Mouse (Mus musculus): ENCODE data around the gene Gm10518. TPM values are rescaled to one million over a fixed set of nuclear protein-coding genes. Genes with fewer than 3 reads are reported as not detected.

The Gm10518 gene
- polyA plus RNA-seq (2016; fragmentation: Nextera tagmentation; extraction: Ambion mirVana), result 0.26 TPM in 1 of 2 replicates, not detected in the other

- Histone ChIP-seq H3K4me1 (peaks cover 18% of the 10 kb centered on the region), H3K4me3 (peak within 1 kb of the TSS; percentile 92), H3K9me3 (replicated peaks) (no peaks in the 10 kb centered on the region), H3K27me3 (ENCODE audit: low read depth, poor library complexity, severe bottlenecking) (no peaks in the 10 kb centered on the region), H3K36me3 (peaks cover 22% of the 10 kb centered on the region), H3K27ac (peak within 1 kb of the TSS; percentile 97)
- WGBS, result under 1% methylated on average over 90 of the region's 94 CpGs
- DNase-seq (ENCODE audit: low spot score), result peak; percentile 77
These were observed at the start of gene Gm10518 for GRCm38 (mm10) chr1:179802610-179803512. TSS of gene Gm10518 (plus strand) at chr1:179803376.

- peaks cover 100% of the 10 kb centered on the region for H3K36me3 ChIP-seq
- H3K27me3 ChIP-seq (ENCODE audit: low read depth, poor library complexity, severe bottlenecking), result no peaks in the 10 kb centered on the region
- no peaks in the 10 kb centered on the region for H3K9me3 ChIP-seq (replicated peaks)
- no peak overlapping the region for H3K27ac ChIP-seq
- no peak overlapping the region for H3K4me3 ChIP-seq
- DNase-seq (ENCODE audit: low spot score), result no peak
- H3K4me1 ChIP-seq, result no peaks in the 10 kb centered on the region
These were observed 46.7 kb upstream of the Gm10518 start for GRCm38 (mm10) chr1:179756477-179756876.

GRCm38 (mm10) chr1:179760086-179760485, 43.1 kb upstream of the Gm10518 start:
- DNase-seq (ENCODE audit: low spot score), result no peak
- Histone ChIP-seq H3K4me1 (no peaks in the 10 kb centered on the region), H3K36me3 (peaks cover 100% of the 10 kb centered on the region)

GRCm38 (mm10) chr1:179760553-179760952, 42.6 kb upstream of the Gm10518 start:
- no peaks in the 10 kb centered on the region for H3K4me1 ChIP-seq
- DNase-seq (ENCODE audit: low spot score), result no peak

More at GRCm38 (mm10) chr1:179760086-179760485, 43.1 kb upstream of the Gm10518 start:
- no peak overlapping the region for H3K27ac ChIP-seq
- WGBS, result 95% methylated on average over 5 of the region's 5 CpGs
- no peaks in the 10 kb centered on the region for H3K9me3 ChIP-seq (replicated peaks)
- no peak overlapping the region for H3K4me3 ChIP-seq
- no peaks in the 10 kb centered on the region for H3K27me3 ChIP-seq (ENCODE audit: low read depth, poor library complexity, severe bottlenecking)

GRCm38 (mm10) chr1:179776831-179777230, 26.3 kb upstream of the Gm10518 start:
- 92% methylated on average over 8 of the region's 8 CpGs for WGBS
- no peak overlapping the region for H3K27ac ChIP-seq
- DNase-seq (ENCODE audit: low spot score), result no peak
- no peaks in the 10 kb centered on the region for H3K4me1 ChIP-seq
- H3K4me3 ChIP-seq, result no peak overlapping the region
- peaks cover 100% of the 10 kb centered on the region for H3K36me3 ChIP-seq
- no peaks in the 10 kb centered on the region for H3K9me3 ChIP-seq (replicated peaks)
- no peaks in the 10 kb centered on the region for H3K27me3 ChIP-seq (ENCODE audit: low read depth, poor library complexity, severe bottlenecking)

More at GRCm38 (mm10) chr1:179760553-179760952, 42.6 kb upstream of the Gm10518 start:
- Histone ChIP-seq H3K36me3 (peaks cover 100% of the 10 kb centered on the region), H3K27ac (no peak overlapping the region), H3K4me3 (no peak overlapping the region), H3K9me3 (replicated peaks) (no peaks in the 10 kb centered on the region), H3K27me3 (ENCODE audit: low read depth, poor library complexity, severe bottlenecking) (no peaks in the 10 kb centered on the region)
- WGBS, result 94% methylated on average over 4 of the region's 4 CpGs

GRCm38 (mm10) chr1:179784098-179784497, 19.1 kb upstream of the Gm10518 start:
- Histone ChIP-seq H3K27me3 (ENCODE audit: low read depth, poor library complexity, severe bottlenecking) (no peaks in the 10 kb centered on the region), H3K4me3 (no peak overlapping the region), H3K36me3 (peaks cover 98% of the 10 kb centered on the region), H3K27ac (no peak overlapping the region), H3K9me3 (replicated peaks) (no peaks in the 10 kb centered on the region), H3K4me1 (no peaks in the 10 kb centered on the region)
- WGBS, result 90% methylated on average over 4 of the region's 4 CpGs
- no peak for DNase-seq (ENCODE audit: low spot score)

GRCm38 (mm10) chr1:179785502-179785901, 17.7 kb upstream of the Gm10518 start:
- Histone ChIP-seq H3K4me3 (no peak overlapping the region), H3K27me3 (ENCODE audit: low read depth, poor library complexity, severe bottlenecking) (no peaks in the 10 kb centered on the region), H3K36me3 (peaks cover 98% of the 10 kb centered on the region), H3K27ac (no peak overlapping the region), H3K9me3 (replicated peaks) (no peaks in the 10 kb centered on the region), H3K4me1 (no peaks in the 10 kb centered on the region)
- DNase-seq (ENCODE audit: low spot score), result no peak
- WGBS, result 92% methylated on average over 5 of the region's 5 CpGs

- Histone ChIP-seq H3K4me1 (no peaks in the 10 kb centered on the region), H3K27ac (no peak overlapping the region), H3K4me3 (no peak overlapping the region), H3K36me3 (peaks cover 98% of the 10 kb centered on the region), H3K27me3 (ENCODE audit: low read depth, poor library complexity, severe bottlenecking) (no peaks in the 10 kb centered on the region), H3K9me3 (replicated peaks) (no peaks in the 10 kb centered on the region)
- no peak for DNase-seq (ENCODE audit: low spot score)
- WGBS, result 89% methylated on average over 4 of the region's 4 CpGs
These were observed 15.9 kb upstream of the Gm10518 start for GRCm38 (mm10) chr1:179787281-179787680.

- no peaks in the 10 kb centered on the region for H3K9me3 ChIP-seq (replicated peaks)
- H3K27ac ChIP-seq, result no peak overlapping the region
- no peak for DNase-seq (ENCODE audit: low spot score)
- peaks cover 14% of the 10 kb centered on the region for H3K4me1 ChIP-seq
- H3K4me3 ChIP-seq, result no peak overlapping the region
- H3K27me3 ChIP-seq (ENCODE audit: low read depth, poor library complexity, severe bottlenecking), result no peaks in the 10 kb centered on the region
- peaks cover 62% of the 10 kb centered on the region for H3K36me3 ChIP-seq
These were observed 4.4 kb upstream of the Gm10518 start for GRCm38 (mm10) chr1:179798794-179799193.

GRCm38 (mm10) chr1:179803513-179804139, 450 bp downstream of the Gm10518 start, which contains the start of gene Ahctf1:
TSS of gene Ahctf1 (minus strand) at chr1:179803680.
- peaks cover 18% of the 10 kb centered on the region for H3K4me1 ChIP-seq
- peak within 1 kb of the TSS; percentile 92 for H3K4me3 ChIP-seq
- no peaks in the 10 kb centered on the region for H3K9me3 ChIP-seq (replicated peaks)
- H3K27ac ChIP-seq, result peak within 1 kb of the TSS; percentile 97
- WGBS, result under 1% methylated on average over 56 of the region's 56 CpGs
- DNase-seq (ENCODE audit: low spot score), result peak; percentile 95
- H3K27me3 ChIP-seq (ENCODE audit: low read depth, poor library complexity, severe bottlenecking), result no peaks in the 10 kb centered on the region
- peaks cover 15% of the 10 kb centered on the region for H3K36me3 ChIP-seq

- Histone ChIP-seq H3K4me3 (peak overlapping the region; percentile 92), H3K27me3 (ENCODE audit: low read depth, poor library complexity, severe bottlenecking) (no peaks in the 10 kb centered on the region), H3K27ac (peak overlapping the region; percentile 97), H3K9me3 (replicated peaks) (no peaks in the 10 kb centered on the region), H3K36me3 (peaks cover 8% of the 10 kb centered on the region), H3K4me1 (peaks cover 18% of the 10 kb centered on the region)
- 28% methylated on average over 11 of the region's 11 CpGs for WGBS
- DNase-seq (ENCODE audit: low spot score), result no peak
These were observed 1.1 kb downstream of the Gm10518 start for GRCm38 (mm10) chr1:179804140-179804881.

GRCm38 (mm10) chr1:179805751-179806150, 2.6 kb downstream of the Gm10518 start:
- DNase-seq (ENCODE audit: low spot score), result no peak
- no peak overlapping the region for H3K4me3 ChIP-seq
- H3K27ac ChIP-seq, result no peak overlapping the region
- H3K4me1 ChIP-seq, result peaks cover 18% of the 10 kb centered on the region
- no peaks in the 10 kb centered on the region for H3K27me3 ChIP-seq (ENCODE audit: low read depth, poor library complexity, severe bottlenecking)
- H3K36me3 ChIP-seq, result no peaks in the 10 kb centered on the region
- no peaks in the 10 kb centered on the region for H3K9me3 ChIP-seq (replicated peaks)
- whole genome bisulfite sequencing, result 90% methylated on average over 5 of the region's 5 CpGs

Data from limb, embryonic 10.5 days (tissue).